Mouse (Mus musculus): Measurements from ENCODE around the gene Timm10.

The Timm10 gene

DNA sequence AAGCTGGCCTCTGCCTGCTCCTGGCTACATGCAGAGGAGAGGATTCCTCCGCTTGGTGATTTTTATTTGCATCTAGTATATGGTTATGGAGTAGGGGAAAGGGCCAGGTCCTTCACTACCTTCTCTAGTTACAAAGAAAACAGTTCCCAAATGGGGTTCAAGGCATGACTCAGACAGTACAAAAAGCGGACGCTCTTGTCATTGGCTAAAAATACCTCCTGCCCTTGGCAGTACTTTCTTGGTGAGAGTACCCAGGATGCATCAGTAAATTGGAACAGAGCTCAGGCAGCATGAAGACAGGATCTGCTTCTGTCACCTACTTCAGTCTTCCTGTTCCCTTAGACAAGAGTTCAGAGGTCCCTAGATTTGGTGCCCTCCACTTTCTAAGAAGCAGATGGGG, 6.9 kb upstream of the Timm10 start:
- DNase-seq (ENCODE audit: low read depth, low spot score): peak; percentile 92

DNA sequence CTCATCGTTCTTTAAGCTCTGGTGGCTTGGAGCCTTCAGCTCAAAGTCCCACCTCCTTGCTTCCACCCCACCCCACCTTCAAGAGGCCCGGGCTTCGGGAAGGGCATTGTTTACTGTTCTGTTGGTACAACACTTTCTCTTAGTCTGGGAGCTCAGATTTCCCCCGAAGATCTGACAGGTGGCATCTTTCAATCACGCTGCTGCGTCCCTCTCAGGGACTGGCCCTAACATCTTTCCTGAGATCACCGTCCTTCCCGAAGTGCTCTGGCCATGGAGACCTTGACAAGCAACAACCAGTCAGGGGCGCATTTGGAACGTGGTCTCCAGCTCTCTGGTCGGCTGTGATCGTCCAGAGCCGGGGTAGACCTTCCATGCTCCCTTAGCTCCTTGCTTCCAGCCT, 4.2 kb upstream of the Timm10 start, which contains the start of gene Smtnl1:
Smtnl1 (minus strand) TSS at position 101 of the 400 bp plus-strand sequence.
- no peak for DNase-seq (ENCODE audit: low read depth, low spot score)

DNA sequence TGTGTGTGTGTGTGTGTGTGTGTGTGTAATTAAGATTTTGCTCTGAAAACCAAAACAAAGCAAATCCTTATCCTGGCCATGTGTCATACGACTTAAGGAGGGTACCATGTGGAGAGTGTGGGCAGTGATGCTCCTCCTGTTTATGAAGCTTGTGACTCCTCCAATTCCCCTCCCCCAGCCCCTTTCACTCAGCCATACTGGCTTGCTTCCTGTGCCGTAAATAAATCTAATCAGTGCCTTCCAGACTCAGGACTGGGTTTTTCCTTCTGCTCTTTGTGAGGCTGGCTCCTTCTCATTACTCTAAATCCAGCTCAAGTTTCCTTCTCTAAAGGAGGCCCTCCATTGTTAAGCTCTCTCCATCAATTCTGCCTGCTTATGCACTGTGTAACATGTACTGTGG, 3.6 kb upstream of the Timm10 start:
- DNase-seq (ENCODE audit: low read depth, low spot score): peak; percentile 42

DNA sequence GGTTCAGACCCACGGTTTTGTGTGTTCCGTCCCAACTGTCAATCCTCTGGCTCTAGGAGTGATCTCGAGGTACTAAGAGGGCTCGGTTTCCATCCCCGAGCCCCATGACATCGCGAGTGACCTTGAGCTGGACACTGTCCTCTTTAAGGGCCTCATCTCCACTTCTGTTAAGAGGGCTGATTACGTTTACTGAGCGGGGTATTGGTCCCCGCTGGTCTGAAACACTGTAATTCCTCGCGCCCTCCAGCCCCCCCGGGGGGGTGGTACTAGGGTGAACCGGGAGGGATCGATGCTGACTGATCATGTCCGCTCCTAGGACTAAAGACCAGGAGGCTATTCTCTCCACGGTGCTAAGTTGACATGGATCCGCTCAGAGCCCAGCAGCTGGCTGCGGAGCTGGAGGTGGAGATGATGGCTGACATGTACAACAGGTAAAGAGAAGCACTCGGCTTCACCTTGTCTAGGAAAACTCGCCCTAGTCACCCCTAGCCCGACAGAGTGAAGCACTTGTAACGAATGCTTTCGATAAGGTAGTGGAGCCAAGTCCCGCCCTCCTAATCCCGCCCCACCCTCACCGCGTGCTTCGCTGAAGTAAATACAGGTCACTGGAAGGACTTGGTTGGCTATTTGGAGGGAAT, 605 bp downstream of the Timm10 start:
- peak; percentile 73 for DNase-seq (ENCODE audit: low read depth, low spot score)

DNA sequence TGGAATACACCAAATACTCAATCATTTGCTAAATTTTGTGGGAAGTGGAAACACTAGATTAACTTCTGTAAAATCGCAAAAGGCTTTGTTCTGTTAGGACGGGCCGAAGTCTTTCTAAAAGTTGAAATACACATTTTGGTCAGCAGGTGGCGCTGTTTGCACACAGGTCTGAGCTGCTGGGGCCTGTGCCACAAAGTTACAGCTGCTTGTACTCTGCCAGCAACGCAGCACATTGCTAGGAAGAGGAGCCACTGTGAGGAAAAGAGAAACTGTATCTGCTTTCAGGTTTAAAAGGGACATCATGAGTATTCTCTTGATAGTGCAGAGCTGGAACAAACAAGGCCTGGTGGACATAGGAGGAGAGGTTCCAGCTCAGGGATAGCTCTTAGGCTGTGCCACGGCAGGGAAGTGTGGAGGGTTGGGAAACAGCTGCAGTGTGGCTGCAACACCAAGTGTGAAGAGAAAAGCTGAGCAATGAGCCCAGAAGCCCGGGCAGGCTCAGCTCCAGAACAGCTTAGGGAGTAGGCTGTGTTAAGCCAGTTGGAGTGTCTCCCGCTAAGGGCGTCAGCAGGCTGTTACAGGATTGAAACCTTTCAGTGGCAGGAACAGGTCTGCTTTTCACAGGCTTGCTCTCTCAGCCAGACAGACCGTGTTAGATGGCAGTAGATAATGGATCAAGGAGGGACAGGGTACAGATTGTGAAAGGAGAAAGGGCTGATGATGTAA, 5.0 kb downstream of the Timm10 start:
- peak; percentile 96 for DNase-seq (ENCODE audit: low read depth, low spot score)

DNA sequence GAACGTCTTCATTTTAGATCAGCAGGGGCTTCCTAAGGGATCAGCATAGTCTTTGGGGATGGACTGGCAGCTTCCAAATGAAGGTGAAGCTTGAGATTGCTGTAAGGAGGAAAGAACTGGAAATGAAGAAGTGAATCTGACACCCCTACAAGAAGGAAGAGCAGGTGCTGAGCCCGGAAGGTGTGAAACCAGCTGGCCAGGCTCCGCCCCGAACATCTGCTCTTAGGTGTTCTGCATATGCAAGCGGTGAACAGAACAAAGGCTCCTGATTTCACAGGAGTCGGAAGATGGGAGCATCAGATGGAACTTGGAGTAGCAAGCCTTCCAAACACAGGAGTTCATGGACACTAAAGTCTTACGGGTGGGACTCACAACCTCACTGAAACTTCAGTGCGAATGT, 10.3 kb downstream of the Timm10 start:
- DNase-seq (ENCODE audit: low read depth, low spot score): no peak

DNA sequence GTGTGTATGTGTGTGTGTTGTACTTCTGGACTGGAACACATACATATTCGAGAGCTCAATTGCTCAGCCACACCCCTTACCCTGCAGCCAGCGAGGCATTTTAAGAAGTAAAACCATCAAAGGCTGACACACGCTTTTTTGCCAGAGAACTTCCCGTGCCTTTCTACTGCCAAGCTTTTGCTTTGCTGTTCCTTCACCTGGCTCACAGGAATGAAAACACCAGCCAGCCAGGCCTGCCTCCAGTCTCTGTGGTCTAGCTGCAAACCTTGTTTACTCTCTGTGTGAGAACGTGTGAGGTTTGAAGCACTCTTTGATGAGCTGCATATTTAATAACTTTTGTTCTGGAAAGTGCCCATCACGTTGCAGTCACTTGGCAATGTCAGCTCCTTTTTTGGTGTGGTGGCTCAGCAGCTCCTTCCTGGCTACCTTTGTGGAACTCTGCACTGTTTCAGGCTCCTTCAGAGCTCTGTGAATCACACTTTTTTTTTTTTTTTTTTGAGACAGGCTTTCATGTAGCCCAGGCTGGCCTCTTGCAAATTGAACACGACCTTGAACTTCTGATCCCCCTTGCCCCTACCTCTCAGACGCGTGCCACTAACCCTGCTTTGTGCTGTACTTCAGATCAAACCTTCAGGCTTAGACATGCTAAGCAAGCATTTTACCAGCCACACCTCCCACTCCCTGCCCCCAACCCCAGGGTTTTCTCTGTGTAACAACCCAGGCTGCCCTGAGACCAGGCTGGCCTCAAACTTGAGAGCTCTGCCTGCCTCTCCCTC, 11.2 kb downstream of the Timm10 start:
- DNase-seq (ENCODE audit: low read depth, low spot score): no peak

DNA sequence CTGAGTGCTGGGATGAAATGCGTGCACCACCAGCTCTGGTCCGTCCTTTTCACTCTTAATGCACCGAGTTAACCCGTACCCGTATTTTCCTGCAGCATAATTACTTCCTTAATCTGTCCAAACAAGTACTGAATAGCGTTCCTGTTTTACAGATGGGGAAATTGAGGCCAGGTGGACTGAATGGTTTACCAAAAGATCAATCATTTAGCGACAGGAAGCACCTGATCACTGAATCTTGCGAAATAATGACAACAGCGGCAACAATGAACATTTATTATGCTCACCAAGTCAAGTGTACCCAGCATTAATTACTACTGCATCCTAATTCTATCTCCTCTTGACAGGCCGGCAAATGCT, 11.8 kb downstream of the Timm10 start, which contains the start of gene Slc43a1:
Slc43a1 (plus strand) TSS at position 258 of the 357 bp plus-strand sequence.
- DNase-seq (ENCODE audit: low read depth, low spot score): no peak

DNA sequence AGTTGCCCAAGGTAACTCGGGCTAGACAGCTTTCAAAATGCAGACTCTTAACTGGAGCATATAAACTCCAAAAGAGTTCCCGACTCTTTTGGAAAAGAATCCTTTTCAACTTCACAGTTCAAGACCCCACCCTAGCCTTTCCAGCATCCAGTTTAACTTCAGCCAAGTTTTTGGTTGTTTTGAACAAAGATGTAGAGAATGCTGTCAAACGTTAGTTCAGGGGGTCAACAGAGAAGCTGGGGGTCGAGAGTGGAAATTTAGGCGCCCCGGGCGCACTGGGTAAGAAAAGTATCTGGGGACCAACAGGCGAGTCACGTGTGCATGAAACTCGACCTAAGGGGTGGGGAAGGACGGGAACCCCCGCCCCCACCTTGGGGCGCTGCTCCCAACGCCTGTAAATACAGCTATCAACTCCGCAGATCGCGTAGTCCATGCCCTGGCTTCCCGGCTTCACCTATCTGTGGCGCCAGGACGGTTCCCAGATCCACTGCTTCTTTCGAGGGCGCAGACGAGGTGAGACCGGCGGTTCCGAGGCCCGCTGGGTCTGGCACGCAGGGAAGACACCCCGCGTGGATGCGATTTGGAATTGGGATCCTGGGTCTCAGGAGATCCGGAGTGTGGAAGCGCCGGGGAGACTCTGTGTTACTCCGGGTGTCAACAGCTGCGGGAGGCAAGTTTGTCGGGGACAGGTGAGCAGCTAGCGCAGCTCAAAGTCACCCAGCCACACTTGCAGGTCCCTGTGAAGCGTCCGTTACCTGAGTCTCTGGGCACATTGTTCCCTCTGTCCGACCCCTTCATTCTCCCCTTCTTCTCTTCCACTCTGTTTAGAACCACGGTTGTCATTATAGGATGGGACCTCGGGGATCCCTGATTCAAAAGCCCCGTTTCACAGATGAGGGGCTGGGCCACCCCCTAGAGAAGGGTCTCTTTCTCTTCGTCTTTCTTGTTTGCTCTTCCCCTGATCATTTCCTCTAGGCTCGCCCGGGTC, 12.5 kb downstream of the Timm10 start:
- DNase-seq (ENCODE audit: low read depth, low spot score): no peak

DNA sequence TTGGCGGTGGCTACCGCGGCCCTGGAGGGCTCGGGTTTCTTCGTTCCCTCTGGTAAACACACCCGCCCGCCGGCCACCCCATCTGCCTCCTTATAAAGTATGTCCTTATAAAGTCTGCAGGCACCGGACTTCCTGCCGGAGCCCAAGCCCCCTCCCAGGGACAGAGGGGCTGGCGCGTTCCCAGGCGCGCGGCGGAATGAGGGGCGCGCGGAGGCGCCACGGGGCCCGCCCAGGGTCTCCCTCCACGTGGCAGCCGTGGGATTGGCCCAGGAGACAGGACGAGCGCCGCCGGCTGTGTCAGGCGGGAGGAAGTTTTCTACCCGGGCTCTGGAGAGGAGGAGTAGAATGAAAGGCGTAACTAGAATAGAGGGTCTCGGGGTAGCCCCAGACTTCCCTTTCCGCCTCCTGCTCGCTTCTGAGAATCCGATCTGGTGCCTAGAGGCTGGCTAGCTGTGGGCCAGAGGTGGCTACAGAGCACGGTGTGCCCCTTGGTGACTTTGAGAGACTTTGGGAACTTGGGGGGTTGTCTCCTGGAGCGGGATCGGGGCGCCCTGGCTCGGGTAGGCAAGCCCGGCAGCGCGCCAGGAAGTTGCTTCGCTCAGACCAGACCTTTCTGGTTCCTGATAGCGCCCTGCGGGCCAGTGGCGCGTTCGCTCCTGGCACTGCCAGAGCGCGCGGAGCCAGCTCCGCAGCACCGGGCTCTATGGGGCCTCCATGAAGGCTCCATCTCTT, 13.4 kb downstream of the Timm10 start:
- DNase-seq (ENCODE audit: low read depth, low spot score): no peak

DNA sequence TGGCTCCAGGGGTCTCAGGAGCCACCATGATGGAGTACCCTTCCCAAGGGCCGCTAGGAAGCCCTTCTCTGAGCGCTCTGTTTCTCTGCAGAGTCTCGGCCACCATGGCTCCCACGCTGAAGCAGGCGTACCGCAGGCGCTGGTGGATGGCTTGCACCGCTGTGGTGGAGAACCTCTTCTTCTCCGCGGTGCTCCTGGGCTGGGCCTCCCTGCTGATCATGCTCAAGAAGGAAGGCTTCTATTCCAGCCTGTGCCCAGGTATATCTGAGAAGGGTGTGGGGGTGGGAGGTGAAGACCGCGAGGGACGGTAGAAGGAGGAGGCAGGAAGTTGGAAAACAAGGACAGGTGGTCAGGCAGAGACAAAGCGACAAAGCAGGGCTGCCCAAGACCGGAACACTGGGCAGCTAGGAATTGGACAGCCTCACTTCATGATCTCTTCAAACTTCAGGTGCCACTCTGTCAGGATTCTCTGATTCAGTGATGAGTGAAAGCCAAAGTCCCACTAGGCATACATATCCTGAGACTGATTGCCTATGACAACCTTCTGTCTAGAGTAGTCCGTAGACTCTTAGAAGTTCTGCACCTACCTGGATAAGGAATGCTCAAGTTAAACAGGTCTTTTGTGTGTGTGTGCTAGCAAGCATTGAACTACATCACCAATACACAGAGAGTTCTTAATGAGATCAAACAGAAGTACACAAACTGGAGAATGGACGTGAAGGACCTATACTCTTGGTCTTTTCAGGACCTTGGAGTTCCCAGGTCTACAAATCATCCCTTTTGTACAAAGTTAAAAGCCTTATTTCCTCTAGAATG, 14.2 kb downstream of the Timm10 start:
- DNase-seq (ENCODE audit: low read depth, low spot score): no peak

DNA sequence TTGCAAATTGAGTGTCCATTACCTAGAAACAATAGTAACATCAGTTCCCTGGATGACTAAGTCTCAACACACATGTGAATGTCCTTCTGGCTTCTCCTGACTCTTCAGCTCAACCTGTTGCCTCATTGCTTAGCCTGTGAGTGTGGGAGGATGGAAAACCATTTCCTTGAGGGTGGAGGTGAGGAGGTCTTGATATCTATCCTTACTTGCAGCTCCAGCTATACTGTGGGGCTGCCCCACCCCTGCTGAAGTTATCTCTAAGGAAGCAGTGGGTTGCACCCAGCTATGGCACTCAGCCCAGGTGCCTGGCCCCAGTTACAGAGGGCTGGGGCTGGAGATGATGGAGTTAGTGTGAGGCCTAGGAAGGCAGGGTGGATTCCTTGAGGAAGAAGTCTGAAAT, 15.1 kb downstream of the Timm10 start:
- no peak for DNase-seq (ENCODE audit: low read depth, low spot score)

DNA sequence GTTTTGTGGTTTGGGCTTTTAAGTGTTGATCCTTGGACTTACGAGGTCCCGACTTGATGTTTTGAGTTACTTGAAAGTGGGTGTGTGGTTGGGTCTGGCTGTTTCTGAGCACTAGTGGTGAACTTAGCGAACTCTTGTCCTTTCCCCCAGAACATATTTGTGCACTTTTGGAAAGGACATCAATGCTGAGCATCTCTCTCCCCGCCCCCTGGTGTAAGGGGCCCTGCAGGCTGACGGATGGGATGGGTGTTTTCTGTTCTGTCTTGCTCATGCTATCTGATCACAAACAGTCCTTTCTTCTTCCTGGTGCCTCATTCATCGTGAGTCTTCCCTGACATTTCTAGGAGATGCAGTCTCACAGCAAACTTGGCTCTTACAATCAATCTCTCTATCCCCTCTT, 16.9 kb downstream of the Timm10 start:
- no peak for DNase-seq (ENCODE audit: low read depth, low spot score)

DNA sequence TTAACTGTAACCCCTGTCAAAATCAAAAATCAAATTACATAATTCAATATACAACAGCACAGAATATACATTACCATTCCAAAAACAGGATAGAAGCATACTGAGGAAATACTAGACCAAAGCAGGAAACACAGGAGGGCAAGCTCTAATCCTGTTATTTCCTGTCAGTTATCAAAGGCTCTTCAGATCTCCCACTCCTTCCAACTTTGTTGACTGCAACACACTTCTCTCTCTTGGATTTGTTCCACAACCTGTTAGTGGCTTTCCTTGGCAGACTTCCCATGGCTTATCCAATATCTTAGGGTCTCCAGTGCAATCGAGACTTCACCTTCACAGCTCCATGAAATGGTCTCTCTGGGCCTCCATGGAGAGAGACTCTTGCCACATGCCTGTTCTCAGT, 18.4 kb downstream of the Timm10 start:
- DNase-seq (ENCODE audit: low read depth, low spot score): no peak

DNA sequence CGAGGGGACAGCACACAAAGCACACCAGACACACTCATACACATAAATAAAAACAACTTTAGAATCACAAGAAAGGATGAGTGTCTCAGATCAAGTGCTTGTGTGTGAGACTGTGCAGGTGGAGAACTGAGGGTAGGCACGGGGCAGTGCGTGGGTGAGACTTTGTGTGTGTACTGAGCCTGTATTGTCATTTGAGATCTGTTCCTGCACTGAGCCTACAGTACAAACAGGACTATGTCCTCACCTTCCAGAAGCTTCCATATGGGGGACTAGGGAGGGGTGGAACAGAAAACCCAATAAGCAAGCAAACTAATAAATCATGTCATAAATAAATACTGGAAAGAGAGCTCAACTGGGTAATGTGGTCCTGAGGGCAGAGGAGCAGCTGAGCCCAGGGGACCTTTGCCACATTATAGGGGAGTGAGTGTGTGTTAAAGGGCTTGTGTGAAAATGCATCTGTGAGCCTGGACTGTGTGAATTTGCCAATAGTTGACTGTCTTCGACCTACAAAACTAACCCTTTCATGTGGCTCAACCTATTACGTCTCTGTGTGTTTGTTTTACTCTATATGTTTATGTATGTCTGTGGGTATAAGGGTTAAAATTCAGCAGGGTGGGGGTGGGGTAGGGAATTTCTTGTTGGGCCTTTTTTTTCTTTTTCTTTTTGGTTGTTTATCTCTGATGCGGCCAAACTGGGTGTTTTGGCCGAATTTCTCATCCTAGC, 23.8 kb downstream of the Timm10 start:
- no peak for DNase-seq (ENCODE audit: low read depth, low spot score)

DNA sequence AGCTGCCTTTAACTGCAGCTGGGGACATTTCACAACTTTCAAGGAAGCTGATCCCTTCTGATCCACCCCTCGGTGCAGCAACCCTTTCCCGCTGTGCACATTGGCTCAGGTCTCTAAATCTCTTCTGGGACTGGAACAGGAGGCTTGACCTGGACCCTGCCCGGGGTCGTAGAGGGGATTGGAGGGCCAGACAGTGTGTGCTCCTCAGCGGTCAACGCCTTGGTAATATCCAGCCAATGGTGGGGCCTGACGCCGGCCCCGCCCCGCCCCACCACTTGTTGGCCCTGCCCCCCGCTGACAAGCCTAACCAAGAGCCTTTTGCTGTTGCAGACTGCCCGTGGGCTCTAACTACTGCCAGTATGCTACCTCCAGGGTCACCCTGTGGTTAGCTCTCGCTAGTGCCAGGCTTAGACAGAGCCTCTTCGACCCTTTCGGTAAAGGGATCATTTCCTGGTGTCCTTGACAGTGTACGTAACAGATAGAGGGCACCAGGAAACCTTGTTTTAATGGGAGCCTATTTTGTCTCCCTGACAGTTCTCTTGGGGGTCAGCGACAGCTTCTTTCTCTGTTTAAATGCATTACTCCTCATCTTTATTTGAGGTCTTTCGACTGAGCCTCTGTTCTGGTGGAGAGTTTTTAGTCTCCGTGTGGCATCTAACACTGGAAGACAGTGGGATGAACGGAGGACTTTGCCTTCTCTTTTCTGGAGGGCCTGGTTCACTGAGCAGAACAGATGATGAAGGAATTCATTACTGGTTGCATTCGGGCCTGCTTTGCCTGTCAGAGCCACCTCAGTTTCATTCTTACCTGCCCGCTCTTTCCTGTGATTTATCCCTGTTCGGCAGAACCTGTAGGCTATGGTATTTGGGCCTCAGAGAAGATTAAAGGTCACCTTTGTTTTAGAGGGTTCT, 24.6 kb downstream of the Timm10 start:
- no peak for DNase-seq (ENCODE audit: low read depth, low spot score)

DNA sequence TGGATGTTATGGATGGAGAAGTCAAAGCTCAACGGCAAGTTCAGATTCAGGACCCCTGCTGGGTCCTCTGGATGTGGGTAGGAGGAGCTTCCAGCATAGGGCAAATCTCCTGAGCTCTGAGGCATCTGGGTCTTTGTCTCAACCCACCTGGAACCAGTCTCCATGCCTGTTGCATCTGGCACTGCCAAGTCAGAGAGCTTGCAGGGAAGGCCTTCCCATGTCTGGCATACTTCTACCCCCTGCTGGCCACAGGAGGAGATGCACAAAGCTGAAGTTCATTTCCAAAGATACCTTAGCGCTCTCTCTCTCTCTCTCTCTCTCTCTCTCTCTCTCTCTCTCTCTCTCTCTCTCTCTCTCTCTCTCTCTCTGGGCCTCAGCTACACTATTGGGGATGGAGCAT, 28.9 kb downstream of the Timm10 start:
- DNase-seq (ENCODE audit: low read depth, low spot score): peak; percentile 78

DNA sequence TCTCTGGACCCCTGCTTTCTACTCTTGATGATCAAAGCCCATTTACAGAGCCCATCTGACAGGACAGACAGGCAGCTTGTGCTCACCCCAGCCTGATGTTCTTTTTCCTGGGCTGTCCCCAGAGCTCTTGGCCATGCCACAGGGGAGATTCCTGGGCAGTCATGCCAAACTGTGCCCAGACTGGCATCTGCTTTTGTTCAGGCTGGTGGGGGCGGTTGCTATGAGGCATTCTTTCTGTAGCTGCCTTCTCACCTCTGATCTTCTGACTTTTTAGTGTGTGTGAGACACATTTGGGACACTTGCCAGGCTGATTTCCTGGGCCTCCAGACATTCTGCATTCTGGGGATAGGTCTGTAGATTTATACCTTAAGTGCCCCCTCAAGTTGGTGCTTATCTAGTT, 31.8 kb downstream of the Timm10 start:
- DNase-seq (ENCODE audit: low read depth, low spot score): peak; percentile 66

Measured in 3T3-L1 (cell line).